Mouse (Mus musculus): ENCODE measurements at regions not wholly inside any gene's neighbourhood (a gene's known extent, or its start where the extent isn't known, plus 50 kb on each side); places are given as distances from the start of the nearest gene placed in this dataset.

DNA sequence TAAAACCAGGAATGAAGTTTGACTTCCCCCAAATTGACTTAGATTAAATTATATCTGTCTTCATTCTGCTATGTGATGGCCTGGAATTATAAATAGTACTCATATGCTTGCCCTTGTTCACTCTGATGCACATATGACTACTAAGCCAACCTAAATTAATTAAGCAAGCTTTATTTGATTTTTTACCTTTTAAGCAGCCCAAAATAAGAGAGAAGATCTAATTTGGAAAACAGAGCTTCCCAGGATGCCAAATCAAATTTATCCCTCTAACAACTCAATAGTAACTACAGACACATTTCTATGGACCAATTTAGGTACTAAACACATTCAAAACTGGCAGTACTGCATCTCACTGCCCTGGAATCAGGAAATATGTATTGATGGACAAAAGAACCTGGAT, 342.1 kb upstream of the Slc8a1 start:
- no peak for DNase-seq (ENCODE audit: low spot score in 2 of 2)
